Mouse (Mus musculus) ES-Bruce4 (cell line): ENCODE measurements around the gene Rab33a. TPM values are rescaled to one million over a fixed set of nuclear protein-coding genes. Genes with fewer than 3 reads are reported as not detected.

ENCODE experiments used
- H3K27ac ChIP-seq: 2 replicates; pipeline ENCODE4 v1.5.1; 2012; ENCODE audit warnings: low read length, inconsistent platforms; ENCODE audit not compliant: insufficient read depth
- H3K27me3 ChIP-seq: 2 replicates; pipeline ENCODE4 v1.6.1; 2012; ENCODE audit warnings: mild to moderate bottlenecking, low read length, inconsistent platforms; ENCODE audit not compliant: control insufficient read depth, poor library complexity, insufficient read depth, severe bottlenecking
- H3K36me3 ChIP-seq: 2 replicates; pipeline ENCODE4 v1.6.1; 2012; ENCODE audit warnings: inconsistent platforms, mild to moderate bottlenecking, low read length, moderate library complexity; ENCODE audit not compliant: control insufficient read depth, poor library complexity, insufficient read depth, severe bottlenecking
- H3K4me1 ChIP-seq: one replicate; pipeline ENCODE4 v1.8.1; 2011; ENCODE audit warnings: low read length; ENCODE audit not compliant: control insufficient read depth, insufficient read depth
- H3K4me3 ChIP-seq: 2 replicates; pipeline ENCODE4 v1.5.1; 2011; ENCODE audit warnings: low read depth, mild to moderate bottlenecking, low read length
- H3K9ac ChIP-seq: 2 replicates; pipeline ENCODE4 v1.6.1; 2012; ENCODE audit warnings: low read depth, mild to moderate bottlenecking, inconsistent platforms; ENCODE audit not compliant: poor library complexity, severe bottlenecking
- H3K9me3 ChIP-seq: replicated peaks from 2 replicates; pipeline ENCODE4 v1.6.1; 2012; ENCODE audit warnings: mild to moderate bottlenecking, low read length, inconsistent platforms; ENCODE audit not compliant: control insufficient read depth, poor library complexity, insufficient read depth, severe bottlenecking
- CTCF ChIP-seq: IDR thresholded peaks from one replicate; pipeline ENCODE4 v1.8.1; 2011; ENCODE audit warnings: low read depth, low read length
- EP300 ChIP-seq: IDR thresholded peaks from 2 replicates; pipeline ENCODE4 v1.6.1; 2011; ENCODE audit warnings: low read depth, low read length; ENCODE audit not compliant: insufficient read depth
- POLR2A ChIP-seq: IDR thresholded peaks from one replicate; pipeline ENCODE4 v1.8.1; 2011; ENCODE audit warnings: low read length; ENCODE audit not compliant: insufficient read depth
- polyA plus RNA-seq: library from polyadenylated mRNA; stranded (reverse); fragments of >200 nt; gene quantifications from 2 replicates; pipeline ENCODE4 v1.2.4, GENCODE M21; 2011; ENCODE audit warnings: low read depth; ENCODE audit not compliant: missing spikeins, insufficient read depth, insufficient read length

The Rab33a gene
- polyA plus RNA-seq, 1 experiment, result 1.4 TPM

- Histone ChIP-seq H3K4me3 (no peak overlapping the region), H3K27ac (no peak overlapping the region), H3K4me1 (no peaks in the 10 kb centered on the region), H3K9me3 (no peaks in the 10 kb centered on the region), H3K27me3 (no peaks in the 10 kb centered on the region), H3K36me3 (no peaks in the 10 kb centered on the region), H3K9ac (no peak overlapping the region)
- TF ChIP-seq CTCF, result no peak
- no peak for TF ChIP-seq EP300
- no peak for TF ChIP-seq POLR2A
Observed at GRCm38 (mm10) chrX:48526435-48526834, 7.3 kb downstream of the Rab33a start.

GRCm38 (mm10) chrX:48532175-48532574 lies 13.1 kb downstream of the Rab33a start:
- Histone ChIP-seq H3K4me1 (no peaks in the 10 kb centered on the region), H3K9ac (no peak overlapping the region), H3K27me3 (no peaks in the 10 kb centered on the region), H3K9me3 (no peaks in the 10 kb centered on the region), H3K36me3 (no peaks in the 10 kb centered on the region), H3K27ac (no peak overlapping the region), H3K4me3 (no peak overlapping the region)
- TF ChIP-seq POLR2A (no peak), CTCF (peak; percentile 49), EP300 (no peak)

Other genes with a start within 250 kb of the Rab33a start
- 9.9 and 11.3 TPM in 2 replicates for gene Bcorl1, start 177.9 kb upstream of the Rab33a start, polyA plus RNA-seq
- 5.6 and 6.1 TPM in 2 replicates for gene Elf4, start 56.2 kb upstream of the Rab33a start, polyA plus RNA-seq
- 45.9 and 47.4 TPM in 2 replicates for gene Aifm1, start 5.7 kb upstream of the Rab33a start, polyA plus RNA-seq
- gene Zfp280c, start 75.2 kb downstream of the Rab33a start, polyA plus RNA-seq, result 40.8 and 47.4 TPM in 2 replicates
- 7.4 and 8.2 TPM in 2 replicates for gene Slc25a14, start 104.1 kb downstream of the Rab33a start, polyA plus RNA-seq
- gene Gpr119, start 155.2 kb downstream of the Rab33a start, polyA plus RNA-seq, result not detected in 2 replicates
- 27.9 and 31.1 TPM in 2 replicates for gene Rbmx2, start 175.7 kb downstream of the Rab33a start, polyA plus RNA-seq